Mouse (Mus musculus) cerebellum, adult 2 months (tissue): ENCODE data around the gene Wdr73. TPM values are rescaled to one million over a fixed set of nuclear protein-coding genes. Genes with fewer than 3 reads are reported as not detected.

Source experiments
- DNase-seq, 2 experiments: peaks; one replicate each; pipeline ENCODE4 v3.0.0; 2021
- H3K27ac ChIP-seq: fragments of 200-500 bp; 2 replicates; pipeline ENCODE4 v1.5.1; 2012; ENCODE audit warnings: low read length, control low read depth, inconsistent platforms; ENCODE audit not compliant: insufficient read depth
- H3K27me3 ChIP-seq: fragments of 200-500 bp; 2 replicates; pipeline ENCODE4 v1.6.1; 2012; ENCODE audit warnings: inconsistent platforms, mild to moderate bottlenecking, low read length, moderate library complexity; ENCODE audit not compliant: control insufficient read depth, insufficient read depth
- H3K4me1 ChIP-seq: fragments of 200-500 bp; 2 replicates; pipeline ENCODE4 v1.6.1; 2011; ENCODE audit warnings: low read length; ENCODE audit not compliant: control insufficient read depth, insufficient read depth
- H3K4me3 ChIP-seq: fragments of 200-500 bp; replicated peaks from 2 replicates; pipeline ENCODE3; 2011; ENCODE audit warnings: mild to moderate bottlenecking, low read depth, low read length, control low read depth; ENCODE audit not compliant: insufficient read depth
- CTCF ChIP-seq: fragments of 200-500 bp; IDR thresholded peaks from 2 replicates; pipeline ENCODE4 v1.5.1; 2011; ENCODE audit warnings: low read depth, mild to moderate bottlenecking, control low read depth, low read length, moderate library complexity, borderline replicate concordance; ENCODE audit not compliant: insufficient read depth
- POLR2A ChIP-seq: fragments of 200-500 bp; IDR thresholded peaks from 2 replicates; pipeline ENCODE4 v1.6.1; 2011; ENCODE audit warnings: low read length, control low read depth, borderline replicate concordance; ENCODE audit not compliant: insufficient read depth
- whole genome bisulfite sequencing: fragments of 180-500 bp; shearing (Covaris S2); methylation state at CpG from one replicate; pipeline ENCODE4 v1.1.7; 2018; 5-methylcytosine and 5-hydroxymethylcytosine counted together
- polyA plus RNA-seq: library from polyadenylated mRNA; depleted of rRNA; stranded (reverse); fragments of >200 nt; gene quantifications from 2 replicates; pipeline ENCODE4 v1.2.3, GENCODE M21; 2012; rRNA removed

The Wdr73 gene
- polyA plus RNA-seq, 1 experiment = 22.2 TPM

- H3K27ac ChIP-seq = no peak overlapping the region
- H3K4me1 ChIP-seq = no peaks in the 10 kb centered on the region
- WGBS = 90% methylated on average over 10 of the region's 10 CpGs
- H3K27me3 ChIP-seq = no peaks in the 10 kb centered on the region
- DNase-seq = no peak
- H3K4me3 ChIP-seq = no peak overlapping the region
- no peak for TF ChIP-seq POLR2A
- no peak for TF ChIP-seq CTCF
These were observed 54.8 kb downstream of the Wdr73 start for GRCm38 (mm10) chr7:80846280-80846678.

- 78% methylated on average over 15 of the region's 15 CpGs for WGBS
These were observed 55.3 kb downstream of the Wdr73 start for GRCm38 (mm10) chr7:80845621-80846279.

GRCm38 (mm10) chr7:80844691-80845090 lies 56.4 kb downstream of the Wdr73 start:
- Histone ChIP-seq H3K27ac (no peak overlapping the region), H3K4me3 (no peak overlapping the region), H3K4me1 (no peaks in the 10 kb centered on the region), H3K27me3 (no peaks in the 10 kb centered on the region)
- WGBS = 93% methylated on average over 12 of the region's 12 CpGs
- no peak for DNase-seq
- TF ChIP-seq POLR2A = no peak
- TF ChIP-seq CTCF = no peak

More at GRCm38 (mm10) chr7:80845621-80846279, 55.3 kb downstream of the Wdr73 start:
- TF ChIP-seq POLR2A = no peak
- TF ChIP-seq CTCF = no peak
- H3K27ac ChIP-seq = no peak overlapping the region
- no peaks in the 10 kb centered on the region for H3K27me3 ChIP-seq
- no peaks in the 10 kb centered on the region for H3K4me1 ChIP-seq
- DNase-seq = no peak
- H3K4me3 ChIP-seq = no peak overlapping the region

GRCm38 (mm10) chr7:80843910-80844640 lies 57.0 kb downstream of the Wdr73 start:
- DNase-seq = no peak
- 91% methylated on average over 8 of the region's 8 CpGs for WGBS
- no peaks in the 10 kb centered on the region for H3K27me3 ChIP-seq
- no peak overlapping the region for H3K4me3 ChIP-seq
- H3K4me1 ChIP-seq = no peaks in the 10 kb centered on the region
- no peak for TF ChIP-seq POLR2A
- TF ChIP-seq CTCF = no peak
- H3K27ac ChIP-seq = no peak overlapping the region

GRCm38 (mm10) chr7:80843176-80843575 lies 57.9 kb downstream of the Wdr73 start:
- H3K4me3 ChIP-seq = no peak overlapping the region
- WGBS = 86% methylated on average over 1 of the region's 1 CpGs
- no peak overlapping the region for H3K27ac ChIP-seq
- H3K27me3 ChIP-seq = no peaks in the 10 kb centered on the region
- TF ChIP-seq POLR2A (no peak), CTCF (no peak)
- no peaks in the 10 kb centered on the region for H3K4me1 ChIP-seq
- no peak for DNase-seq

GRCm38 (mm10) chr7:80842132-80842531 lies 58.9 kb downstream of the Wdr73 start:
- H3K27me3 ChIP-seq = no peaks in the 10 kb centered on the region
- no peak overlapping the region for H3K27ac ChIP-seq
- no peaks in the 10 kb centered on the region for H3K4me1 ChIP-seq
- H3K4me3 ChIP-seq = no peak overlapping the region
- DNase-seq = no peak
- TF ChIP-seq POLR2A (no peak), CTCF (no peak)
- WGBS = 81% methylated on average over 5 of the region's 5 CpGs

GRCm38 (mm10) chr7:80840937-80841336 lies 60.1 kb downstream of the Wdr73 start:
- WGBS = 89% methylated on average over 4 of the region's 4 CpGs
- no peaks in the 10 kb centered on the region for H3K4me1 ChIP-seq
- DNase-seq = no peak
- H3K4me3 ChIP-seq = no peak overlapping the region
- no peak for TF ChIP-seq CTCF
- TF ChIP-seq POLR2A = no peak
- H3K27me3 ChIP-seq = no peaks in the 10 kb centered on the region
- H3K27ac ChIP-seq = no peak overlapping the region

Other genes starting within 250 kb of the Wdr73 start
- gene Crtc3, start 212.4 kb downstream of the Wdr73 start, polyA plus RNA-seq = 21.7 and 24.8 TPM in 2 replicates
- gene Iqgap1, start 75.3 kb downstream of the Wdr73 start, polyA plus RNA-seq = 21.0 and 21.5 TPM in 2 replicates
- gene Zscan2, start 40.3 kb downstream of the Wdr73 start, polyA plus RNA-seq = 8.6 and 10.2 TPM in 2 replicates
- 9.8 and 10.9 TPM in 2 replicates for gene Nmb, start 3.8 kb upstream of the Wdr73 start, polyA plus RNA-seq
- 46.7 and 51.6 TPM in 2 replicates for gene Sec11a, start 46.5 kb upstream of the Wdr73 start, polyA plus RNA-seq
- gene Zfp592, start 92.4 kb upstream of the Wdr73 start, polyA plus RNA-seq = 17.3 and 19.9 TPM in 2 replicates
- gene Alpk3, start 156.3 kb upstream of the Wdr73 start, polyA plus RNA-seq = 0.15 and 0.17 TPM in 2 replicates
- 0.06 and 0.07 TPM in 2 replicates for gene Slc28a1, start 213.5 kb upstream of the Wdr73 start, polyA plus RNA-seq